Mouse (Mus musculus): ENCODE data around the gene Mef2d. TPM values are rescaled to one million over a fixed set of nuclear protein-coding genes. Genes with fewer than 3 reads are reported as not detected.
A peak's percentile ranks its signal among the peaks of the same experiment; 100 is the strongest.

Mef2d gene
- polyA plus RNA-seq, 1 experiment from 2014 or later = 41.7 TPM

- Histone ChIP-seq H3K27me3 (replicated peaks; ENCODE audit: control insufficient read depth, insufficient read depth, low read length) (no peaks in the 10 kb centered on the region), H3K9me3 (ENCODE audit: control insufficient read depth, low read length) (no peaks in the 10 kb centered on the region), H3K9ac (ENCODE audit: low read depth, low read length) (peak overlapping the region; percentile 46), H3K4me1 (ENCODE audit: control insufficient read depth, insufficient read depth, low read length) (peaks cover 44% of the 10 kb centered on the region), H3K4me2 (ENCODE audit: low read depth, low read length) (peak overlapping the region; percentile 40), H3K4me3 (ENCODE audit: low read depth, low read length) (peak overlapping the region; percentile 8; the same call in 1 of the 2 replicates), H3K36me3 (ENCODE audit: control insufficient read depth, insufficient read depth, low read length) (peaks cover 4% of the 10 kb centered on the region; the same call in 1 of the 2 replicates), H3K27ac (replicated peaks; ENCODE audit: low read depth, low read length) (peak overlapping the region; percentile 71)
- ATAC-seq (ENCODE audit: low read depth) = peak; percentile 72
- 19% methylated on average over 12 of the region's 14 CpGs for WGBS
- DNase-seq (ENCODE audit: low spot score) = peak; percentile 79
These were observed 8.2 kb downstream of the Mef2d start for GRCm38 (mm10) chr3:88150061-88150998.

- WGBS = 68% methylated on average over 3 of the region's 3 CpGs
- Histone ChIP-seq H3K27me3 (replicated peaks; ENCODE audit: control insufficient read depth, insufficient read depth, low read length) (no peaks in the 10 kb centered on the region), H3K9me3 (ENCODE audit: control insufficient read depth, low read length) (no peaks in the 10 kb centered on the region), H3K4me1 (ENCODE audit: control insufficient read depth, insufficient read depth, low read length) (peaks cover 38% of the 10 kb centered on the region), H3K27ac (replicated peaks; ENCODE audit: low read depth, low read length) (peak overlapping the region; percentile 16; the same call in 1 of the 2 replicates), H3K4me2 (ENCODE audit: low read depth, low read length) (peak overlapping the region; percentile 40; the same call in 1 of the 2 replicates), H3K36me3 (ENCODE audit: control insufficient read depth, insufficient read depth, low read length) (peaks cover 6% of the 10 kb centered on the region), H3K9ac (ENCODE audit: low read depth, low read length) (no peak overlapping the region), H3K4me3 (ENCODE audit: low read depth, low read length) (no peak overlapping the region)
- DNase-seq (ENCODE audit: low spot score) = no peak
- no peak for ATAC-seq (ENCODE audit: low read depth)
These were observed 8.8 kb downstream of the Mef2d start for GRCm38 (mm10) chr3:88150999-88151364.

- ATAC-seq (ENCODE audit: low read depth) (peak; percentile 44; the same call in 1 of the 2 replicates), DNase-seq (ENCODE audit: low spot score) (no peak)
- Histone ChIP-seq H3K27ac (replicated peaks; ENCODE audit: low read depth, low read length) (no peak overlapping the region), H3K4me1 (ENCODE audit: control insufficient read depth, insufficient read depth, low read length) (peaks cover 32% of the 10 kb centered on the region), H3K4me2 (ENCODE audit: low read depth, low read length) (no peak overlapping the region), H3K9me3 (ENCODE audit: control insufficient read depth, low read length) (no peaks in the 10 kb centered on the region), H3K9ac (ENCODE audit: low read depth, low read length) (no peak overlapping the region), H3K27me3 (replicated peaks; ENCODE audit: control insufficient read depth, insufficient read depth, low read length) (no peaks in the 10 kb centered on the region), H3K4me3 (ENCODE audit: low read depth, low read length) (no peak overlapping the region), H3K36me3 (ENCODE audit: control insufficient read depth, insufficient read depth, low read length) (peaks cover 17% of the 10 kb centered on the region)
- WGBS = 69% methylated on average over 3 of the region's 3 CpGs
These were observed 9.9 kb downstream of the Mef2d start for GRCm38 (mm10) chr3:88152056-88152455.

- ATAC-seq (ENCODE audit: low read depth) (no peak), DNase-seq (ENCODE audit: low spot score) (no peak)
- Histone ChIP-seq H3K27me3 (replicated peaks; ENCODE audit: control insufficient read depth, insufficient read depth, low read length) (no peaks in the 10 kb centered on the region), H3K4me1 (ENCODE audit: control insufficient read depth, insufficient read depth, low read length) (peaks cover 26% of the 10 kb centered on the region), H3K4me2 (ENCODE audit: low read depth, low read length) (no peak overlapping the region), H3K27ac (replicated peaks; ENCODE audit: low read depth, low read length) (no peak overlapping the region), H3K4me3 (ENCODE audit: low read depth, low read length) (no peak overlapping the region), H3K9ac (ENCODE audit: low read depth, low read length) (no peak overlapping the region), H3K36me3 (ENCODE audit: control insufficient read depth, insufficient read depth, low read length) (peaks cover 26% of the 10 kb centered on the region), H3K9me3 (ENCODE audit: control insufficient read depth, low read length) (no peaks in the 10 kb centered on the region)
- 79% methylated on average over 3 of the region's 3 CpGs for WGBS
These were observed 11.3 kb downstream of the Mef2d start for GRCm38 (mm10) chr3:88153290-88154011.

GRCm38 (mm10) chr3:88154236-88154635 lies 12.1 kb downstream of the Mef2d start:
- H3K4me2 ChIP-seq (ENCODE audit: low read depth, low read length) = no peak overlapping the region
- no peak overlapping the region for H3K27ac ChIP-seq (replicated peaks; ENCODE audit: low read depth, low read length)
- H3K36me3 ChIP-seq (ENCODE audit: control insufficient read depth, insufficient read depth, low read length) = peaks cover 34% of the 10 kb centered on the region
- DNase-seq (ENCODE audit: low spot score) (no peak), ATAC-seq (ENCODE audit: low read depth) (no peak)
- H3K4me3 ChIP-seq (ENCODE audit: low read depth, low read length) = no peak overlapping the region
- peaks cover 18% of the 10 kb centered on the region for H3K4me1 ChIP-seq (ENCODE audit: control insufficient read depth, insufficient read depth, low read length)
- H3K27me3 ChIP-seq (replicated peaks; ENCODE audit: control insufficient read depth, insufficient read depth, low read length) = no peaks in the 10 kb centered on the region
- whole genome bisulfite sequencing = 76% methylated on average over 2 of the region's 2 CpGs
- no peaks in the 10 kb centered on the region for H3K9me3 ChIP-seq (ENCODE audit: control insufficient read depth, low read length)
- no peak overlapping the region for H3K9ac ChIP-seq (ENCODE audit: low read depth, low read length)

GRCm38 (mm10) chr3:88156817-88157216 lies 14.6 kb downstream of the Mef2d start:
- DNase-seq (ENCODE audit: low spot score) (no peak), ATAC-seq (ENCODE audit: low read depth) (no peak)
- Histone ChIP-seq H3K36me3 (ENCODE audit: control insufficient read depth, insufficient read depth, low read length) (peaks cover 60% of the 10 kb centered on the region), H3K4me2 (ENCODE audit: low read depth, low read length) (no peak overlapping the region), H3K27me3 (replicated peaks; ENCODE audit: control insufficient read depth, insufficient read depth, low read length) (no peaks in the 10 kb centered on the region), H3K4me1 (ENCODE audit: control insufficient read depth, insufficient read depth, low read length) (no peaks in the 10 kb centered on the region), H3K9me3 (ENCODE audit: control insufficient read depth, low read length) (no peaks in the 10 kb centered on the region), H3K27ac (replicated peaks; ENCODE audit: low read depth, low read length) (no peak overlapping the region), H3K4me3 (ENCODE audit: low read depth, low read length) (no peak overlapping the region), H3K9ac (ENCODE audit: low read depth, low read length) (no peak overlapping the region)

- ATAC-seq (ENCODE audit: low read depth) (peak; percentile 81), DNase-seq (ENCODE audit: low spot score) (peak; percentile 82)
- Histone ChIP-seq H3K36me3 (ENCODE audit: control insufficient read depth, insufficient read depth, low read length) (peaks cover 71% of the 10 kb centered on the region), H3K4me2 (ENCODE audit: low read depth, low read length) (no peak overlapping the region), H3K4me1 (ENCODE audit: control insufficient read depth, insufficient read depth, low read length) (no peaks in the 10 kb centered on the region), H3K9me3 (ENCODE audit: control insufficient read depth, low read length) (no peaks in the 10 kb centered on the region), H3K27me3 (replicated peaks; ENCODE audit: control insufficient read depth, insufficient read depth, low read length) (no peaks in the 10 kb centered on the region), H3K27ac (replicated peaks; ENCODE audit: low read depth, low read length) (no peak overlapping the region), H3K4me3 (ENCODE audit: low read depth, low read length) (no peak overlapping the region), H3K9ac (ENCODE audit: low read depth, low read length) (no peak overlapping the region)
- 21% methylated on average over 21 of the region's 23 CpGs for WGBS
These were observed 15.8 kb downstream of the Mef2d start for GRCm38 (mm10) chr3:88157771-88158597.

GRCm38 (mm10) chr3:88158991-88159390 lies 16.8 kb downstream of the Mef2d start:
- Histone ChIP-seq H3K27me3 (replicated peaks; ENCODE audit: control insufficient read depth, insufficient read depth, low read length) (no peaks in the 10 kb centered on the region), H3K4me2 (ENCODE audit: low read depth, low read length) (no peak overlapping the region)
- ATAC-seq (ENCODE audit: low read depth) = no peak

More at GRCm38 (mm10) chr3:88158991-88159390, 16.8 kb downstream of the Mef2d start:
- no peaks in the 10 kb centered on the region for H3K9me3 ChIP-seq (ENCODE audit: control insufficient read depth, low read length)
- WGBS = 79% methylated on average over 6 of the region's 6 CpGs
- H3K9ac ChIP-seq (ENCODE audit: low read depth, low read length) = no peak overlapping the region
- H3K4me1 ChIP-seq (ENCODE audit: control insufficient read depth, insufficient read depth, low read length) = no peaks in the 10 kb centered on the region
- DNase-seq (ENCODE audit: low spot score) = no peak
- H3K4me3 ChIP-seq (ENCODE audit: low read depth, low read length) = no peak overlapping the region
- H3K27ac ChIP-seq (replicated peaks; ENCODE audit: low read depth, low read length) = no peak overlapping the region
- peaks cover 80% of the 10 kb centered on the region for H3K36me3 ChIP-seq (ENCODE audit: control insufficient read depth, insufficient read depth, low read length)
